Mouse (Mus musculus) testis, adult 2 months (tissue): Measurements from ENCODE around the gene Hip1. TPM values are rescaled to one million over a fixed set of nuclear protein-coding genes. Genes with fewer than 3 reads are reported as not detected.

Experiments
- H3K27ac ChIP-seq: fragments of 200-500 bp; 2 replicates; pipeline ENCODE4 v1.5.1; 2012; ENCODE audit warnings: low read depth, low read length; ENCODE audit not compliant: control insufficient read depth, insufficient read depth
- H3K27me3 ChIP-seq: fragments of 200-500 bp; 2 replicates; pipeline ENCODE4 v1.6.1; 2012; ENCODE audit warnings: mild to moderate bottlenecking, low read length, moderate library complexity; ENCODE audit not compliant: control insufficient read depth, insufficient read depth
- H3K36me3 ChIP-seq: fragments of 200-500 bp; 2 replicates; pipeline ENCODE4 v1.6.1; 2012; ENCODE audit warnings: mild to moderate bottlenecking, low read length; ENCODE audit not compliant: control insufficient read depth, insufficient read depth
- H3K4me1 ChIP-seq: fragments of 200-500 bp; 2 replicates; pipeline ENCODE4 v1.6.1; 2012; ENCODE audit warnings: low read length; ENCODE audit not compliant: control insufficient read depth, insufficient read depth
- H3K4me3 ChIP-seq: fragments of 200-500 bp; 2 replicates; pipeline ENCODE4 v1.5.1; 2012; ENCODE audit warnings: low read depth, mild to moderate bottlenecking, low read length, moderate library complexity, mixed read lengths; ENCODE audit not compliant: control insufficient read depth
- CTCF ChIP-seq: fragments of 200-500 bp; IDR thresholded peaks from 2 replicates; pipeline ENCODE4 v1.5.1; 2012; ENCODE audit warnings: low read depth, mild to moderate bottlenecking, inconsistent platforms, low read length, moderate library complexity; ENCODE audit not compliant: control insufficient read depth, insufficient read depth, insufficient replicate concordance
- POLR2A ChIP-seq: fragments of 200-500 bp; IDR thresholded peaks from 2 replicates; pipeline ENCODE4 v1.6.1; 2012; ENCODE audit warnings: low read depth, mild to moderate bottlenecking, inconsistent platforms, low read length, moderate library complexity; ENCODE audit not compliant: control insufficient read depth
- polyA plus RNA-seq: library from polyadenylated mRNA; depleted of rRNA; stranded (reverse); fragments of >200 nt; gene quantifications from 2 replicates; pipeline ENCODE4 v1.2.3, GENCODE M21; 2012

Gene Hip1
- polyA plus RNA-seq, 1 experiment = 8.9 TPM

DNA sequence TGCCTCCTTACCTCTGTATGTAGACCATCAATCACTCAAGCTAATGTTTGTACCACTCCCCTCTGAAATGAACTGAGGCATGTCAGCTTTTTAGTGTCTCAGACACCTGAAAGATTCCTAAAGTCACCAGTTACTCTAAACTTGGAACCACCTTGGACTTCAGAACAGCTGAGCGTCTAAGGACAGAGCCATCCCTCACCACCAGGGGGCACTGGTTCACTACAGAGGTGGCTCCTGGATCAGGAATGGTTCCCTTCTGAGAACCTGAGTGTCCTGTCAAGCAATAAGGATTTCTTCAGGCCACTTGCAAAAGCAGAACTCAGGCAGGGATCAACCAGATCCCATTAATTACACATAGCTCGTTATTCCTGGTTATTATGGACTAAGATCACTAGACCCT is 144.7 kb downstream of the Hip1 start:
- H3K4me3 ChIP-seq = peak overlapping the region; percentile 14; the same call in 1 of the 2 replicates
- peak overlapping the region; percentile 56; the same call in 1 of the 2 replicates for H3K27ac ChIP-seq
- TF ChIP-seq POLR2A = no peak
- TF ChIP-seq CTCF = peak; percentile 83; the same call in 1 of the 2 replicates
- no peaks in the 10 kb centered on the region for H3K27me3 ChIP-seq
- peaks cover 2% of the 10 kb centered on the region for H3K4me1 ChIP-seq
- no peaks in the 10 kb centered on the region for H3K36me3 ChIP-seq

DNA sequence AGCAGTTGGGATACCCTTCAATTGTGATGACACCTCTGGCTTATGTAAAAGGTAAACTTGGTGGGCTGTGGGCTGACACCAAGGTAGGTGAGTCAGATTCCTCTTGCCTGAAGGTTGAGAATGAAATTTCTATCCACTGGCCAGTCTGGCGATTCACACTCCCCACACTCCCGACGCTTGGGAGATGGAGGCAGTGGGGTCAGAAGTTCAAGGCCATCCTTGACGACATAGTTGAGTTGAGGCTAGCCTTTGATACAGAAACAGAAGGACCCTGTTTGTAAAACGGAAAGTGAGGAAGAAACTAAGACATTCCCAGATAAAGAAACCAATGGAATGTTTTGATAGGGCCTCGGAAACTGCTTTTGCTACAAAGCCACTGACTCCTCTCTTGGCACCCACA is 145.5 kb downstream of the Hip1 start:
- Histone ChIP-seq H3K4me3 (no peak overlapping the region; the same call in 1 of the 2 replicates), H3K36me3 (no peaks in the 10 kb centered on the region), H3K27me3 (no peaks in the 10 kb centered on the region), H3K4me1 (peaks cover 4% of the 10 kb centered on the region), H3K27ac (peak overlapping the region; percentile 52)
- TF ChIP-seq POLR2A (no peak; the same call in 1 of the 2 replicates), CTCF (no peak)

DNA sequence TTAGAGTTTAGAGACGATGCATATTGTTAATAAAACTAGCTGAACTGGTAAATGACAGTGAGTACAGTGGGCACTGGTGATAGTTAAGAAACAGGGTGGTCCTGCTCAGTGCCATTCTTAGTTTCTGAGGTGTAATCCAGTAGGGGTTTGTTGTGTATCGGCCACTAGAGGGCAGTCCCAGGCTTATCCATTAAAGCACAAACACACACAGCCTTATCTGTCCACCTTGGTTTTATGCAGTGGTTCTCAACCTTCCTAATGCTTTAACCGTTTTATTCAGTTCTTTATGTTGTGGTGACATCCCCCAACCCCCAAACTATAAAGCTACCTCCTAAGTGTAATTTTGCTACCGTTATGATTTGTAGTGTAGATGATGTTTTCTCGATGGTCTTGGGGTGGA is 149.1 kb downstream of the Hip1 start:
- peaks cover 2% of the 10 kb centered on the region for H3K4me1 ChIP-seq
- TF ChIP-seq CTCF (peak; percentile 20; the same call in 1 of the 2 replicates), POLR2A (no peak)
- H3K27me3 ChIP-seq = no peaks in the 10 kb centered on the region
- no peak overlapping the region for H3K27ac ChIP-seq
- peaks cover 3% of the 10 kb centered on the region; the same call in 1 of the 2 replicates for H3K36me3 ChIP-seq
- H3K4me3 ChIP-seq = peak overlapping the region; percentile 99; the same call in 1 of the 2 replicates

DNA sequence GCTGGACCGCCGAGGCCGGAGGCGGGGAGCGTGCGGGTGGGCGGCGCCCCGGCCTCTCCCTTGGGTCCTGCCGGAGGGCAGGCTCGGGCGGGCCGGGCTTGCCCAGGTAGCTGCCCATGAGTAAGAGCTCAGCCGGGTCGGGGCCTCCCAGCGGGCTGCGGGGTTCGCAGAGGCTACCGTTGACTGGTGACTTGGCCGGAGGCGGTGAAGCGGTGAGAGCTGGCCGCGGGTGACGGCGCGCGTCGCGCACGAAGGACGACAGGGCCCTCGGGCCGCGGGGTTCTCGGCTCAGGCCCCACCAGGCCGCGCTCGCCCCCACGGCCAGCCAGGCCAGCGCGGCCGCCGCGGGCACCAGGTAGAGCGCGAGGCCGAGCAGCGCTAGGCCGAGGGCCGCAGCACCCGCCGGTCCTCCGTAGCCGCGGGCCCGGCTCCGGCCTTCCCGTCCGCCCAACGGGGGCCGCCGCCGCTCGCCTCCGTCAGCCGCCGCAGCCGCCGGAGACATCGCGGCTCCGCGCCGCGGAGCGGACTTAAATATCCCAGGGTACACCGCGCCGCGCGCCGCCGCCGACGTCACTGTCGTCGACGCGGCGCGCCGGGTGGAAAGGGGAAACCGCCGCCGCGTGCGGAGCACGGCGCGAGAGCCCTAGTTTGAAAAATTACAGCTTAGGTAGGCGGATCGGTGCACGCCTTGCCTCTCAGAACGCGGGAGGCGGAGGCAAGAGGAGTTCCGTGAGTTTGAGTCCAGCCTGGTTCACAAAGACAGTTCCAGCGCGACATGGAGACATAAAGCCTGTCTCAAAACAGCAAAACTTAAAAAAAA is 150.7 kb downstream of the Hip1 start, which contains the start of gene Pom121:
Gene Pom121, minus strand, starts transcription at position 543 of the 820 bp plus-strand sequence.
- TF ChIP-seq POLR2A = peak; percentile 77
- no peak for TF ChIP-seq CTCF
- Histone ChIP-seq H3K4me3 (peak within 1 kb of the TSS; percentile 99), H3K27me3 (no peaks in the 10 kb centered on the region), H3K4me1 (peaks cover 2% of the 10 kb centered on the region), H3K36me3 (peaks cover 3% of the 10 kb centered on the region; the same call in 1 of the 2 replicates), H3K27ac (peak within 1 kb of the TSS; percentile 97)

DNA sequence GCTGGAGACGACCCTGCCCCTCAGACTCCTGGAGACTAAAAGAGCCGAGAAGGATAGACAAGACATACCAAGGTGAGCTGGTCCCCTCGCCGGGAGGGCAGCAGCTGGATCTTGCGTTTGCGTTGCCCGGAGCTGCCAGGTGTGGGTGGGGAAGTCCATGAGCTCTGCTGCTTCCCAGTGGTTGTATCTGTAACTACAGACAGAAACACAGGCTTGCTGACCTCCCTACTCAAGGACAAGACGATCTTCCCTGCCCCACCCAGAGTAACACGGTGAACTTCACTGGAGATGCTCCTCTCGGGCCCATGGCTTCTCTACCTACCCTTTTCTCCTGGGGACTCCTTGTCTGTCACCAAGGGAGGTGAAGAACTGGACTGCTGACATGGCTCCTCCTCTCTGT is 161.1 kb downstream of the Hip1 start:
- H3K27ac ChIP-seq = no peak overlapping the region
- no peaks in the 10 kb centered on the region for H3K27me3 ChIP-seq
- peaks cover 1% of the 10 kb centered on the region for H3K36me3 ChIP-seq
- TF ChIP-seq POLR2A = no peak
- peak; percentile 13; the same call in 1 of the 2 replicates for TF ChIP-seq CTCF
- no peaks in the 10 kb centered on the region for H3K4me1 ChIP-seq
- H3K4me3 ChIP-seq = no peak overlapping the region

DNA sequence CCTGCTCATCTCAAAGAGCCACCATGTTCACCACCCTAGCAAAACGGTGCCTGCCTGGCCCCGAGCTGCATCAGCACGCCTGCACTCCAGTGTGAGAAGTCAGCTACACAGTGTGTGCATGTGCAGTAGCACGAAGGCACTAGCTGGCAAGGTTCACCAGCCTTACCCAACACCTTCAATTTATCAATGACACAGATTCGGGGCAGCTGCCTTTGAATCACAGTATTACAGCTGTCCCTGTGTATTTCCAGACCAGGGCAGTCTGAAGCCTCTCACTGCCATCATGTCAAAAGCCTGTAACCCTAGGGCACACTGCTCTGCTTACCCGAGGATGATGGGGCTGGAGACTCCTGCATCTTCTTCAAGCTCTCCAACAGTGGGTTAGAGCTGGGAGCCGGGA is 162.2 kb downstream of the Hip1 start:
- H3K27ac ChIP-seq = no peak overlapping the region
- no peaks in the 10 kb centered on the region for H3K4me1 ChIP-seq
- peaks cover 1% of the 10 kb centered on the region for H3K36me3 ChIP-seq
- no peaks in the 10 kb centered on the region for H3K27me3 ChIP-seq
- TF ChIP-seq POLR2A = no peak
- TF ChIP-seq CTCF = no peak
- no peak overlapping the region for H3K4me3 ChIP-seq

DNA sequence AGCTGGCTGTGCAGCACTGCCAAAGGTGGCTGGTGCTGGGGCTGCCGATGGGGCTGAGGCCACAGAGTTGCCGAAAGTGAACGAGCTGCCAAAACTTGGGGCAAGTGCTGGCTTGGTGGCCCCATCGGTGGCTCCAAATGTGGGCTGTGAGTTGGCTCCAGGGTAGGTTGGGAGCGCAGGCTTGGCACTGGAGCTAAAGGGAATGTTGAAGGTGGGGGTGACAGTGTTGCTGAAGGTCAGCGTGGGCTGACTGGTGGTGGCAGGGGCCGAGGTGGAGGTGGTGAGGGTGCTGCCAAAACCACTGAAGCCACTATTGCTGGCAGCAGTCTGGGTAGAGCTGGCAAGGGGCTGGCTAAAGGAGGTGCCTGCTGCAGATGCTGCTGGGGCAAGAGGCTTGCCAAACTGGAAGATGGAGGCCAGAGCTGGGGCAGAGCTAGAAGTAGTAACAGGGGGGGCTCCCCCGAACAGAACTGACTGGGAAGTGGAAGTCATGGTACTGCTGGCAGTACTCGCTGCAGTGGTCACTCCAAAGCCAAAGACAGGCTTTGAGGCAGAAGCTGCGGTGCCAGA is 163.5 kb downstream of the Hip1 start:
- peaks cover 1% of the 10 kb centered on the region for H3K36me3 ChIP-seq
- H3K27me3 ChIP-seq = no peaks in the 10 kb centered on the region
- H3K4me3 ChIP-seq = no peak overlapping the region
- H3K27ac ChIP-seq = no peak overlapping the region
- no peaks in the 10 kb centered on the region for H3K4me1 ChIP-seq
- TF ChIP-seq CTCF (no peak), POLR2A (no peak)
